Mouse (Mus musculus) thymus, adult 2 months (tissue): ENCODE results near the gene Galnt14. TPM values are rescaled to one million over a fixed set of nuclear protein-coding genes. Genes with fewer than 3 reads are reported as not detected.

Experiments
- DNase-seq: peaks from one replicate; pipeline ENCODE4 v3.0.0; 2021
- H3K27ac ChIP-seq: fragments of 200-500 bp; 2 replicates; pipeline ENCODE4 v1.5.1; 2012; ENCODE audit warnings: low read length, control low read depth; ENCODE audit not compliant: control insufficient read depth, insufficient read depth
- H3K27me3 ChIP-seq: fragments of 200-500 bp; 2 replicates; pipeline ENCODE4 v1.6.1; 2012; ENCODE audit warnings: mild to moderate bottlenecking, low read length, moderate library complexity, mixed read lengths; ENCODE audit not compliant: control insufficient read depth, insufficient read depth
- H3K36me3 ChIP-seq: fragments of 200-500 bp; 2 replicates; pipeline ENCODE4 v1.6.1; 2012; ENCODE audit warnings: mild to moderate bottlenecking, low read length, moderate library complexity; ENCODE audit not compliant: control insufficient read depth, insufficient read depth
- H3K4me1 ChIP-seq: fragments of 200-500 bp; replicated peaks from 2 replicates; pipeline ENCODE4 v1.6.1; 2012; ENCODE audit warnings: low read length; ENCODE audit not compliant: control insufficient read depth, insufficient read depth
- H3K4me3 ChIP-seq: fragments of 200-500 bp; 2 replicates; pipeline ENCODE4 v1.5.1; 2012; ENCODE audit warnings: mild to moderate bottlenecking, low read length, control low read depth, moderate library complexity; ENCODE audit not compliant: control insufficient read depth, insufficient read depth
- CTCF ChIP-seq: fragments of 200-500 bp; IDR thresholded peaks from 2 replicates; pipeline ENCODE4 v1.5.1; 2012; ENCODE audit warnings: mild to moderate bottlenecking, control low read depth, low read length, moderate library complexity, borderline replicate concordance; ENCODE audit not compliant: control insufficient read depth, poor library complexity, insufficient read depth; ENCODE audit errors: extremely low read depth
- POLR2A ChIP-seq: fragments of 200-500 bp; IDR thresholded peaks from 2 replicates; pipeline ENCODE4 v1.6.1; 2012; ENCODE audit warnings: mild to moderate bottlenecking, low read length, control low read depth, moderate library complexity; ENCODE audit not compliant: control insufficient read depth, poor library complexity, insufficient read depth; ENCODE audit errors: extremely low read depth
- WGBS: fragments of 180-500 bp; shearing (Covaris S2); methylation state at CpG from one replicate; pipeline ENCODE4 v1.1.7; 2018; 5-methylcytosine and 5-hydroxymethylcytosine counted together
- polyA plus RNA-seq: library from polyadenylated mRNA; depleted of rRNA; stranded (reverse); fragments of >200 nt; gene quantifications from 2 replicates; pipeline ENCODE4 v1.2.3, GENCODE M21; 2012

Galnt14 gene
- polyA plus RNA-seq, 1 experiment = 1.6 TPM

DNA sequence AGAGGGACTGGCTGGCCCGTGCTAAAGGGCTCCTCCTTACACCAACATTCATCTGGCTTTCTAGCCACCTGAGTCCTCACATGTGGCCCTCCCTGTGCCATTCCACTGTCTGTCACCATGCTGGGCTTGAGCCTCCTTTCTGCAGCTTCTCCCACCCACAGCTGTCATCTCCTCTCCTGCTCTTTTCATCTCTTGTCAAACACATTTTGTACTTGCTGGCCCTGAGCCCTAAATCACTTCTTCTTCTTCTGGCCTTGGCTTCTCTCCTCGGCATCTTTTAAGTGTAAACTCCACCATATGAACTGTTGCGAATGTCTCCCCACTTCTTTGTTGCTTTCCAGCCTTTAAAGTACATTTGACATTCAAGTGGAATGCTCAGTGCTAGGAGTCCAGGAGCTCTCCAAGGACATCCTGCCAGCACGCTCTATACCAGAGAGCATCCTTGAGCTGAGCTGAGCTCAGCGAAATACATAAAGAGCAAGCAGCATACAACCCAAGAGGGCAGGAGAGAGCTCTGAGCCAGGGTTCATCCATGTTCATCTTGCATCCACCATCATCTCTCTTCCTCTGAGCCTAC, 150.0 kb downstream of the Galnt14 start:
- WGBS = 88% methylated on average over 5 of the region's 5 CpGs
- H3K4me1 ChIP-seq = no peaks in the 10 kb centered on the region
- DNase-seq = no peak
- no peak overlapping the region for H3K27ac ChIP-seq
- H3K4me3 ChIP-seq = no peak overlapping the region
- TF ChIP-seq CTCF (no peak), POLR2A (no peak)
- H3K36me3 ChIP-seq = no peaks in the 10 kb centered on the region
- H3K27me3 ChIP-seq = no peaks in the 10 kb centered on the region

DNA sequence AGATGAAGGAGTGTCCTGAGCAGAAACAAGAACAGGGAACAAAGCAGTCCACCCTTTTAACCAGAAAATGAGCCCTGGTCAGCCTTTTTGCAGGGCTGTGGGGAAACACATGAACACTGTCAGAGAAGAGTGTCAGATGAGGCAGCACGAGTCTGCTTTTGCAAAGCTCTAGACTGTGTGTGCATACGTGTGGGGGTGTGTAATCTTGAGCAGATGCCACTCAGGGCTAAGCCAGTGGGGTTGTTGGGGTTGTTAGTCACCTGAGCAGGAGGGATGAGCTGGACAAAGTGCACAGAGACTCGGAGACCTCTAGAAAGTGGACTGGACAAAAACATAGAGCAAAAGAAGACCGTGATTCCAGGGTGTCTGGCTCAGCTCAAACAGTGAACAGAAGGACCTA, 150.8 kb downstream of the Galnt14 start:
- Histone ChIP-seq H3K36me3 (no peaks in the 10 kb centered on the region), H3K4me1 (no peaks in the 10 kb centered on the region), H3K4me3 (no peak overlapping the region), H3K27ac (no peak overlapping the region), H3K27me3 (no peaks in the 10 kb centered on the region)
- DNase-seq = no peak
- no peak for TF ChIP-seq POLR2A
- TF ChIP-seq CTCF = no peak
- 74% methylated on average over 4 of the region's 4 CpGs for WGBS

DNA sequence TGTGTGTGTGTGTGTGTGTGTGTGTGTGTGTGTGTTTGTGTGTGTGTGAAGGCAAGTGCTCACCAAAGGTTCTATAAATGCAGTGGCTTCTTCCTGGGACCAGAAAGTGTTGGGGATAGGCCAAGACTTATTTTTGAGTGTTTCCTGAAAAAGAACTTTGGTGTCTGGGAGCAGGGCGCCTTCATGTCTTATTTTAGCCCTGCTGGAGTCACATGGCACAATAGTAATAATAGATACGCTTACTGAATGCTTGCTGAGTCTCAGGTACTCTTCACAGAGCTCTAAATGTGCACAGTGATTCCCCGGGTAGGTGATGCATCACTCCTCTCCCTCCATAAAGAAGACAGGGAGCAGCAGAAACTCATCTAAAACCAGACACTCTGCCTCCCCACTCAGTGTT, 153.2 kb downstream of the Galnt14 start:
- Histone ChIP-seq H3K36me3 (no peaks in the 10 kb centered on the region), H3K27me3 (no peaks in the 10 kb centered on the region), H3K4me1 (no peaks in the 10 kb centered on the region), H3K27ac (no peak overlapping the region), H3K4me3 (no peak overlapping the region)
- WGBS = 88% methylated on average over 3 of the region's 3 CpGs
- TF ChIP-seq POLR2A = no peak
- no peak for TF ChIP-seq CTCF
- DNase-seq = no peak

DNA sequence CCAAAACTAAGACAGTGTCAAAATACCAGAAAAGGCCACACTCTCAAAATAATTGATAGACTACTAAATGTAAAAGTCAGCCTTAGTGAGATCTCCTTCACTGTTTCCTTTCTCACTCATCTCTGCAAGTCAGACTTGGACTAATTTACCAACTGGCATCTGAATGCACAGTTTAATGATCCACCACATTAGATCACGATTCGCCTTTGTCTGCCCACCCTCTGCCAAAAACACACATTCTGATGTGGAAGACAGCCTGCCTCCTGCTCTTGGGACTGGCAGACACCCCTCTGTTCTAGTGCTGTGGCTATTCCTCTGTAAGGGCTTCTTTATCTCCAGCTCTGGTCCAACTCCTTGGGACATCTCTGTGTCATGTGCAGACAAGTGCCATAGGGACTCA, 153.8 kb downstream of the Galnt14 start:
- no peak for TF ChIP-seq POLR2A
- TF ChIP-seq CTCF = no peak
- no peaks in the 10 kb centered on the region for H3K27me3 ChIP-seq

DNA sequence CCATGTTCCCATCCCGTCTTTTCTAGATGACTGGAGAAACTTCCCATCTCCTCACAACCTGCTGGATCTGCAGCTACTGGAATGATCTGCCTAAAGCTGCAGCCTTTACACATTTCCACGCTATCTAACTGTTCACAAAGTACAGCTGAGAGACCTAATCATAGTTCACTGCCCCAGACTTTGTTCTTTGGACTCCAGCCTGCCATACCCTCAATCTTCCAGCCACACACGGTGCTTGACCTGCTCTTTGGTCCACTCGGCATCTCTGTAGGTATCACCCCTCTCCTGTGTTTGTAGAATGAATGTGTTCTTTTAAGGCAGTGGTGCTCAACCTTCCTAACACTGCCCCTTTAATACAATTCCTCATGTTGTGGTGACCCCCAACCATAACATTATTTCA, 155.6 kb downstream of the Galnt14 start:
- H3K27me3 ChIP-seq = no peaks in the 10 kb centered on the region
- H3K4me1 ChIP-seq = no peaks in the 10 kb centered on the region
- DNase-seq = no peak
- no peak overlapping the region for H3K27ac ChIP-seq
- no peaks in the 10 kb centered on the region for H3K36me3 ChIP-seq
- WGBS = 92% methylated on average over 4 of the region's 4 CpGs
- no peak overlapping the region for H3K4me3 ChIP-seq
- TF ChIP-seq CTCF (no peak), POLR2A (no peak)

More for the DNA sequence above, 153.8 kb downstream of the Galnt14 start:
- Histone ChIP-seq H3K27ac (no peak overlapping the region), H3K36me3 (no peaks in the 10 kb centered on the region), H3K4me1 (no peaks in the 10 kb centered on the region), H3K4me3 (no peak overlapping the region)
- WGBS = 90% methylated on average over 2 of the region's 2 CpGs
- DNase-seq = no peak

DNA sequence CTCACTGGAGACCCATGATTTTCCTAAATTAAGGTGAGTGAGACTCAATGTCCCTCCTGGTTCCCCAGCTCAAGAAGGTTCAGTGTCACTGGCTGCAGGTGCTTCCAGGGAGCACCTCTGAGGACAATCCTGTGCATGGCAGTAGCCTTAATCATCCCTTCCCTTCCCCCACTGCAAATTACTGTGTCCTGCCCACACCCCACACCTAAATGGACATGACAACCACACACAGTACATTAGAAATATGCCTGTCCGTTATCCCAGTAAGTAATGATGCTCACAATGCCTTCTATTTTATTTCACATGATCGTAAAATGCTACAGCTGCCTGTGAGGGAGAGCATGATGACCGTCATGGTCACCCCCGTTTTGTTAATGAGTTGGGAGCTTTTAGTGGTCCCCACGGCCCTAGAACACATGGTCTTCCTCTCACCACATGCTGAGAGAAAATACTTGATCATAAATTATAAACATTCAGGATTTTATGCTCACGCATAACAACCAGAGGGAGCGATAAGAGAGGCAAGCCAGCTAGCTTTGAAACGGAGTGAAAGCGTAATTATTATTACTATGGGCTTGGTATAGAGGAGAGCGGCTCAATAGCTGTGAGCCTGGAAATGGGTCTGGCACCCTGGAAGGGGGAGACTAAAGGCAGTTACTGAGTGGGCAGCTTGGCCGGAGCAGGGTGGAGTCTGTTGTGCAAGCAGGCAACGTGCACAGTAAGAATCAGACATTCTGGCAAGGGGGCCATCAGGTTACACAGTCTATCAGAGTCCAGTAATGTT, 161.3 kb downstream of the Galnt14 start:
- Histone ChIP-seq H3K27ac (no peak overlapping the region), H3K27me3 (no peaks in the 10 kb centered on the region), H3K36me3 (no peaks in the 10 kb centered on the region), H3K4me3 (no peak overlapping the region), H3K4me1 (no peaks in the 10 kb centered on the region)
- TF ChIP-seq POLR2A = no peak
- no peak for TF ChIP-seq CTCF
- DNase-seq = no peak
- WGBS = 91% methylated on average over 12 of the region's 12 CpGs

DNA sequence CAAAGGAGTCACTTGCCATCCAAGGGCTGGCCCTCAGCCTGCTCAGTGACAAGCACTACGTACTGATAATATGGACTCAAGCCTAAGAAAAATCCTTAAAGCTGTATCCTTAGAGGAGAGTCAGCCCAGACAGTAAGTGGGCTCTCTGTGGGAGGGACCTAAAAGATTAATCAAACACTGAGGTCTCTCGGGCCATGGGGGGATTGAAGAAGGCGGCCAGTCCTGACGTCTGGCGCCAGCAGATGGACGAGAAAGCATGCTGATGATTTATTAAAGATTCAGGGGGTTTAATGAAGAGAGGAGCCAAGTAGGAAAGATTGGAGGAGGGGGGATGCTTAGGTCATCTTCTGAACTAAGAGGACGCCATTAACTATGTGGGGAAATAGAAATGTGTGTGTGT, 162.1 kb downstream of the Galnt14 start:
- Histone ChIP-seq H3K27me3 (no peaks in the 10 kb centered on the region), H3K4me1 (no peaks in the 10 kb centered on the region), H3K27ac (no peak overlapping the region), H3K36me3 (no peaks in the 10 kb centered on the region), H3K4me3 (no peak overlapping the region)
- no peak for DNase-seq
- TF ChIP-seq CTCF (no peak), POLR2A (no peak)
- WGBS = 93% methylated on average over 7 of the region's 7 CpGs
